Mouse (Mus musculus): ENCODE measurements around the gene Rubcnl.
A peak's percentile ranks its signal among the peaks of the same experiment; 100 is the strongest.

Rubcnl gene

GRCm38 (mm10) chr14:75071091-75071490, 55.3 kb downstream of the Rubcnl start:
- DNase-seq = peak; percentile 85

DNA sequence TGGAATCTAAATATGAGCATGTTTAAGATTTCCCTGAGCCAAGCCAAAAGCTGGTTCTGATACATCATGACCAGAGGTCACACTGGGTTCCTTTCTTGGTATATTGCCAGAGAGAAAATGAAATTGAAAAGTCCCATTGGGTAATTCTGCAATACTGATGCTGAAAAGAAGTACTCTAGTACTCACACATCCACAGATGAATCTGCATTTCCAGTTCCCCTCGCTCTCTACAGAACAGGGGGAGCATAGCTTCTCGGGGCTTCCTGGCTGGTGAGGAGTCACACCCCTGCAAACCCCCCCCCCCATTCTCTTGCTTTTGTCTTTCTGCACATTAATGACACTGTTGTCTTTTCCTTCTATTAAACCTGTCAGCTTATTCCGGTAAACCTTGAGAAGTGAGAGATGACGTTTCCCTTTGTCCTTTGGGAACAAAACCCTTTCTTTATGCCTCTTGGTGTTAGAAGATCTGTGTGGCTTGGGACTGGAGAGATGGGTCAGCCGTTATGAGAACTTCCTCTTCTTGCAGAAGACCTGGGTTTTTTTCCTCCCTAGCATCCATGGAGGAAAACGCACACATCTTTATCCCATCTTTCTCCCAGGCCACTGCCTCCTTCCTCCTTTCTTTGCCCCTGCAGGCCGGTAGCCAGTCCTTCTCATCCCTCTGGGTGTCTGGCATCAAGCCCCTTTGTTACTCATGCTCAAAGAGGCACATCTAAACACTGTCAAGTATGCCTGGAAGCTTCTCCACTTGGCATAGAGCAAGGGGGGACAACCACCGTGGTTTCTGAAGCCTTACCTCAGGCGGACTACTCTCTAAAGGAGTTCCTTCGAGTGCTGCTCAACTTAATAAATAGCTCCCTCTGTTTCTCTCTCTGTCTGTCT, 59.7 kb downstream of the Rubcnl start:
- no peak for DNase-seq

DNA sequence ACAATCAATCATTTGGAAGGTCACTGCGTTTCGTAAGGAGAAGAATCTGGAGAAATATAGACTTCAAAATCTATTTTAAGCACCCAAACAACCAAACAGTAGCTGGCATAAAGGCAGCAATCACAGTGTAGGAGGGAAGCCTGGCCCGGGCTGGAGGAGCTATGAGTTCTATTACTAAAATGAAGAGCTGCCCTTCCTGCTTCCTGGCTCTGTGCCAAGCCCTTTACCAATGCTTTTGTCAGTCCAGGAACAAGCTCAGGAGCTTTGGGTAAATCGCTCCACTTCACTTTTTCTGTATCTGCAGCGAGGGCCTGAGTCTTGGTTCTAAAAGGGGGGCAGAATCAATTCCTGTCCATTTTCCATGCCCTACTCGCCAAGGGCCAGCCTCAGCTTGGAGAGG, 62.1 kb downstream of the Rubcnl start:
- DNase-seq = no peak

All from heart, adult 11 months (tissue).